Comparison of ENCODE assay signal across 8 mouse cellular contexts in the genomic region with DNA sequence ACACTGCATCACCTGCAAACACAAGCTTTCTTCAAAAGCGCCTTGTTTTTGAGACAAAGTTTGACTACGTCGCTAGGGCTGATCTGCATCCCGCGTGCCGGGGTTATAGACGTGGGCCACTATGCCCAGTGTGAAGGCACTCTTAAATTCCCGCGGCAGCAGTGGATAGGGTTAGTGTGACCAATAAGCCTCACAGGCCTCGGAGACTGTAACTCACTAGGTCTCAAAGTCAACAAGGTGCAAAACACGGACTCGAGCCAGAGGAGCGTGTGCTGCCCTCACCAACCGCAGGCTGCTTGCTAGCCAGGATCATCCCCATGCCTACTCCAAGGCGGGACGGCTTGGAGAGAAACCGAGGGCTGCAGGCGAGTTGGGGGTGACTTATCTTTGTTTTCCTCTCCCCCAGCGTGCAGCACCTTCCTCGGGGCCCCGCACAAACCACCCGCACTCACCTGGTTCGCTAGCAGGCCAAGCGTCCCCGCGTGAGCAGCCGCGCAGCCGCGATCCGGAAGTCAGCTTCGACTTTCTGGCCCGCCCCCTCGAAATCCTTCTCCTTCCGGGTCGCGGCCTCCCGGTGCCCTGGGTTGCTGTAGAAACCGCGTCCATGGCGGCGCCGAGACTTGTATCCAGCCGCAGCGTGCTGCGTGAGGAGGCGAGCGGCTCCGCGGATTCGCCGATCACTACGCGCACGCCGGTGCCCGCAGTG. TPM values are rescaled to one million over a fixed set of nuclear protein-coding genes. Genes with fewer than 3 reads are reported as not detected.
DNase-seq lines count a peak whose midpoint lies in the region; ATAC-seq lines count a peak whose summit lies in the region.

Iqck (plus strand) TSS at position 582 of the 706 bp plus-strand sequence.

- ATAC-seq in CD4-positive, CD25-positive, alpha-beta regulatory T cell, adult 4 months, result peak; percentile 99
- ATAC-seq in heart, embryonic 16.5 days (replicated peaks; ENCODE audit: extremely low read depth, insufficient read depth, low FRiP score), result peak; percentile 93
- ATAC-seq in liver, embryonic 15.5 days (ENCODE audit: insufficient read depth), result peak; percentile 92
- peak; percentile 98 for ATAC-seq in neural tube, embryonic 12.5 days (ENCODE audit: low FRiP score, low read depth)

- peaks cover 24% of the 10 kb centered on the region for H3K4me1 ChIP-seq in forebrain, embryonic 10.5 days
- H3K4me1 ChIP-seq in heart, embryonic 16.5 days (ENCODE audit: control insufficient read depth, insufficient read depth, low read length), result peaks cover 29% of the 10 kb centered on the region
- peaks cover 31% of the 10 kb centered on the region for H3K4me1 ChIP-seq in liver, embryonic 15.5 days (replicated peaks)
- peaks cover 10% of the 10 kb centered on the region for H3K4me1 ChIP-seq in neural tube, embryonic 12.5 days

- H3K9me3 ChIP-seq in forebrain, embryonic 10.5 days, result no peaks in the 10 kb centered on the region; the same call in 1 of the 2 replicates
- no peaks in the 10 kb centered on the region for H3K9me3 ChIP-seq in heart, embryonic 16.5 days (replicated peaks; ENCODE audit: control insufficient read depth, low read length)
- H3K9me3 ChIP-seq in liver, embryonic 15.5 days (replicated peaks), result no peaks in the 10 kb centered on the region
- H3K9me3 ChIP-seq in neural tube, embryonic 12.5 days, result no peaks in the 10 kb centered on the region

- peak within 1 kb of the TSS; percentile 89 for H3K4me2 ChIP-seq in heart, embryonic 16.5 days (ENCODE audit: low read depth, low read length)
- H3K4me2 ChIP-seq in liver, embryonic 15.5 days, result peak within 1 kb of the TSS; percentile 90
- peak within 1 kb of the TSS; percentile 90 for H3K4me2 ChIP-seq in neural tube, embryonic 12.5 days (replicated peaks)

- H3K36me3 ChIP-seq in forebrain, embryonic 10.5 days (replicated peaks), result peaks cover 60% of the 10 kb centered on the region
- peaks cover 12% of the 10 kb centered on the region for H3K36me3 ChIP-seq in heart, embryonic 16.5 days (ENCODE audit: control insufficient read depth, insufficient read depth)
- H3K36me3 ChIP-seq in liver, embryonic 15.5 days (replicated peaks), result peaks cover 27% of the 10 kb centered on the region
- H3K36me3 ChIP-seq in neural tube, embryonic 12.5 days, result peaks cover 32% of the 10 kb centered on the region

- H3K9ac ChIP-seq in heart, embryonic 16.5 days (ENCODE audit: low read length), result peak within 1 kb of the TSS; percentile 86
- peak within 1 kb of the TSS; percentile 69 for H3K9ac ChIP-seq in liver, embryonic 15.5 days
- peak within 1 kb of the TSS; percentile 65 for H3K9ac ChIP-seq in neural tube, embryonic 12.5 days

- H3K27me3 ChIP-seq in forebrain, embryonic 10.5 days (ENCODE audit: poor library complexity, severe bottlenecking), result no peaks in the 10 kb centered on the region
- H3K27me3 ChIP-seq in heart, embryonic 16.5 days (ENCODE audit: control insufficient read depth, insufficient read depth, low read length), result no peaks in the 10 kb centered on the region
- no peaks in the 10 kb centered on the region for H3K27me3 ChIP-seq in liver, embryonic 15.5 days
- no peaks in the 10 kb centered on the region for H3K27me3 ChIP-seq in neural tube, embryonic 12.5 days (replicated peaks)

- under 1% methylated on average over 57 of the region's 57 CpGs for WGBS in forebrain, embryonic 10.5 days
- WGBS in heart, embryonic 16.5 days, result under 1% methylated on average over 57 of the region's 57 CpGs
- WGBS in liver, embryonic 15.5 days (ENCODE audit: insufficient replicate concordance), result under 1% methylated on average over 57 of the region's 57 CpGs
- under 1% methylated on average over 57 of the region's 57 CpGs for WGBS in neural tube, embryonic 12.5 days

- peak within 1 kb of the TSS; percentile 61 for H3K4me3 ChIP-seq in forebrain, embryonic 10.5 days
- peak within 1 kb of the TSS; percentile 92 for H3K4me3 ChIP-seq in heart, embryonic 16.5 days (ENCODE audit: low read length)
- H3K4me3 ChIP-seq in liver, embryonic 15.5 days (replicated peaks), result peak within 1 kb of the TSS; percentile 81
- peak within 1 kb of the TSS; percentile 86 for H3K4me3 ChIP-seq in neural tube, embryonic 12.5 days

- peak; percentile 70 for DNase-seq in c-Kit-negative CD71-positive TER-119-positive erythroid progenitor cells, embryonic 14.5 days (ENCODE audit: low read depth, low spot score)
- peak; percentile 91 for DNase-seq in forebrain, embryonic 10.5 days (ENCODE audit: extremely low spot score, low spot score)
- peak; percentile 92 to 96 for DNase-seq in kidney, postnatal 36 days
- DNase-seq in telencephalon, adult 2 months (ENCODE audit: low read depth, low spot score), result peak; percentile 88

- H3K27ac ChIP-seq in forebrain, embryonic 10.5 days, result peak within 1 kb of the TSS; percentile 83
- peak within 1 kb of the TSS; percentile 64 for H3K27ac ChIP-seq in heart, embryonic 16.5 days (ENCODE audit: low read length)
- H3K27ac ChIP-seq in liver, embryonic 15.5 days (replicated peaks), result peak within 1 kb of the TSS; percentile 19; the same call in 1 of the 2 replicates
- H3K27ac ChIP-seq in neural tube, embryonic 12.5 days, result peak within 1 kb of the TSS; percentile 64; the same call in 1 of the 2 replicates

RNA-seq across cellular contexts. Expression of gene Iqck, which starts in this region (rescaled TPM):
- under 1 TPM; 0.35 to 0.56 TPM for polyA plus RNA-seq in CD4-positive, CD25-positive, alpha-beta regulatory T cell, adult 4 months (2017; shearing (Covaris generic))
- polyA plus RNA-seq in forebrain, embryonic 10.5 days (2016; fragmentation: Nextera tagmentation; extraction: Ambion mirVana), result 3.4 and 3.5 TPM in 2 replicates
- polyA plus RNA-seq in heart, embryonic 16.5 days (2015; fragmentation: Nextera tagmentation; extraction: Ambion mirVana), result 1.0 and 1.1 TPM in 2 replicates
- polyA plus RNA-seq in liver, embryonic 15.5 days (2015; fragmentation: Nextera tagmentation; extraction: Ambion mirVana), result 0.20 and 0.22 TPM in 2 replicates
- 3.1 TPM in 2 replicates for polyA plus RNA-seq in neural tube, embryonic 12.5 days (2016; fragmentation: Nextera tagmentation; extraction: Ambion mirVana)

Comparison
In these comparisons a context has a peak if more than half of its experiments do, and no peak if none do; other contexts are left out.
1. Peak in every context shown above with its lines: DNase-seq, ATAC-seq, H3K4me3 ChIP-seq and H3K27ac ChIP-seq.
2. Peak in ATAC-seq in CD4-positive, CD25-positive, alpha-beta regulatory T cell, adult 4 months; RNA of the gene not detected or under 1 TPM.
3. Peak in ATAC-seq, H3K4me3 ChIP-seq, H3K27ac ChIP-seq, H3K9ac ChIP-seq and H3K4me2 ChIP-seq in liver, embryonic 15.5 days; RNA of the gene not detected or under 1 TPM.
4. H3K27ac ChIP-seq: peak in every context shown above with its lines; median percentile 83 in forebrain, embryonic 10.5 days; 64 in heart, embryonic 16.5 days; 64 in neural tube, embryonic 12.5 days; 19 in liver, embryonic 15.5 days.